Mouse (Mus musculus) effector memory CD4-positive, alpha-beta T cell, adult 7 months (primary cell): Measurements from ENCODE around the gene Snx9. TPM values are rescaled to one million over a fixed set of nuclear protein-coding genes. Genes with fewer than 3 reads are reported as not detected.

Source experiments
- polyA plus RNA-seq: library from polyadenylated mRNA; unstranded; fragments of 100-300 nt; shearing (Covaris generic); gene quantifications from one replicate; pipeline ENCODE4 v1.2.1, GENCODE M21; 2017

Snx9 gene
- polyA plus RNA-seq, result 1.2 TPM

GRCm38 (mm10) chr17:5841128-5841942 lies at the start of gene Snx9:
Snx9 (plus strand) TSS chr17:5841329.

DNA sequence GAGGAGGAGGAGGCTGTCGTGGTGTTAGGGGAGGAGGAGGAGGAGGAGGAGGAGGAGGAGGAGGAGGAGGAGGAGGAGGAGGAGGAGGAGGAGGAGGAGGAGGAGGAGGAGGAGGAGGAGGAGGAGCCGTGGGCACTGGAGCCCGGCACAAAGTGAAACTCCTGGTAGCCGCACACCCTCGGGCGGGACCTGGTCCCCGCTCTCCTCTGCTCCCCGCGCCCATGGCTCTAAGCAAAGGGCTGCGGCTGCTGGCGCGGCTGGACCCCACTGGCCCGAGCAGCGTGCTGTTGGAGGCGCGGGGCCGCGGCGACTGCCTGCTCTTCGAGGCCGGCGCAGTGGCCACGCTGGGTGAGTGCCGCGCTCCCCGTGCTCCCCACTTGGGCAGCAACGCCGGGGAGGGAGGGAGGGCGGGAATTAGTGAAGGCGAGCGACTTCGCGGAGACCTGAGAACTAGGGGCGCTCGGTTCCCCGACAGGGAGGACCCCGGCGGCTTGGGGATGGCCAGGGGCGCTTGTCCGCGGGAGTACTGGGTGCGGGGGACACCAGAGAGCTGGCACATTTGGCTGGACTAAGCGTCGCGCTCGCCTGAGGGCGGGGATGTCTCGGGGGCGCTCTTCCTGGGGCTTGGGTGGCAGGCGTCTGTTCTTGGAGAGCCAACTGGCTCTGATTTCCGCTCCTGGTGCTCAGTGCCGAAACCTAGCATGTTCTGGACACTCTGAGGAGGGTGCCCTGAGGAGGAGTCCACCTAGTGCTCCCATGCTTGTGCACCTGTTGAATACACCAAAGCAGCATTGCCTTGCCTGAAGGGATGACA lies 100.3 kb downstream of the Snx9 start, which contains the start of gene Synj2:
Synj2 (plus strand) TSS at position 51 of the 814 bp plus-strand sequence.

Other genes starting within 250 kb of the Snx9 start
- gene Synj2, start 100.0 kb downstream of the Snx9 start, polyA plus RNA-seq, result 22.2 TPM
- 2.2 TPM for gene Serac1, start 238.4 kb downstream of the Snx9 start, polyA plus RNA-seq
- gene Gtf2h5, start 238.5 kb downstream of the Snx9 start, polyA plus RNA-seq, result 62.0 TPM